Mouse (Mus musculus) lung, postnatal 0 days (tissue): ENCODE results near the gene Aldoc.

ENCODE experiments used
- CTCF ChIP-seq: IDR thresholded peaks from 2 replicates; pipeline ENCODE4 v1.5.1; 2016; ENCODE audit warnings: antibody characterized with exemption, mild to moderate bottlenecking
- EP300 ChIP-seq: IDR thresholded peaks from 2 replicates; pipeline ENCODE4 v1.6.1; 2016; ENCODE audit warnings: antibody characterized with exemption, mild to moderate bottlenecking, control low read depth

DNA sequence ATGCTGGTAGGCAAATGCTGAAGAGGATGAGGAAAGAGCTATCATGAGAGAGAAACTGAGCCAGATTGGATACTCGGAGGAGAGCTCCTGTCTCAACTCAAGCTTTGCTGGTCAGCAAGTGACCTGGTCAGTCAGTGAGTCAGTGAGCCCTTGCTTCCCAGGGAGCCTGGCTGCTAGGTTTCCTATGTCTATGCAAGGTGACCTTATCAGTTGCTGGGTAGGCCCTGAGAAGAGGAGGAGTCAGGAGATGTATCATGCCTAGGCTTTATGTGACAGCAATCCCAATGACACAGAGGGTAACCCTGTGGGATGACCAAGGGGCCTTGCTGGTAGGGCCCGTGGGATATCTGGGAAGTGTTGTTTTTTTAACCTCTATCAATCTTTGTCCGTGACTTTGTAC, 49.4 kb downstream of the Aldoc start:
- TF ChIP-seq EP300 (no peak), CTCF (no peak)
